Mouse (Mus musculus): ENCODE measurements around the gene Mgp. TPM values are rescaled to one million over a fixed set of nuclear protein-coding genes. Genes with fewer than 3 reads are reported as not detected.

The Mgp gene
- polyA plus RNA-seq, 1 experiment, result not detected

GRCm38 (mm10) chr6:136845706-136846480, 29.7 kb downstream of the Mgp start:
- TF ChIP-seq GATA1 (IDR thresholded peaks at IDR 0.05; ENCODE audit: low read length), result no peak

DNA sequence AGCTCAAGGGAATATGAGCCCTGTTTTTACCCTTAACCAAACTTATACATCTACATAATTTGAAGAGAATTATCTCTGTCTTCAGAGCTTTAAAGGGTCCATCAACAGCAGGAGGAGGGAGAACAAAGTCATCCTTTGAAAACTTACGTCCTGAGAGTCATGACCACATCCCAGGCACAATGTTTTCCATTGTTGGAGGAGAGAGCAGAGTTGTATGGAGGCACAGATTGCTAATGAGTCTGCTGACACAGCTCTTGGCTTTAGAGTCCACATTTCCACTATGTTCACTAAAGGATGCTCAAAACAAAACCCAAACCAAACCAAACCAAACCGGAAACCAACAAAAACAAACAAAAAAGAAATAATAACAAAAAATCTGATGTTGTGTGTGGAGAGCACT, 30.7 kb downstream of the Mgp start:
- no peak for TF ChIP-seq GATA1 (IDR thresholded peaks at IDR 0.05; ENCODE audit: low read length)

GRCm38 (mm10) chr6:136837323-136837722, 38.3 kb downstream of the Mgp start:
- no peak for TF ChIP-seq GATA1 (IDR thresholded peaks at IDR 0.05; ENCODE audit: low read length)

DNA sequence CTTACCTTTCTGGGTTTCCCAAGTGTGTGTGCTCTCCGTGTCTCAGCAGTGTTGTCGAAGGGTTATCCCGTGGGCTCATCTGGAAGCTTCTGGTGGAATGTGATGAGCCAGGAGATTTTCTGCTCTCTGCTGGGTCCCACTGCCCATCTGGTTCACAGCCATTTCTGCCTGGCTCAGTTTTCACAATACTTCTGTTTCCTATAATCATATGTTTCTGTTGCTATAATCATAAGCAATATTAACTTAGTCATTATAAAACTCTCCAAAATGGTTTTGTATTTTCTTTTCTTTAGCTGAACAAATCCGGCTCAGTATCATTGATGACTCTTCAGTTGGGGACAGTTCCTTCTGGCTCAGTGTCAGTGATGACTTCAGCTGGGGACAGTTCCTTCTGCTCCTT, 40.3 kb downstream of the Mgp start, which contains the start of gene Smco3:
Smco3 (minus strand) TSS at position 101 of the 400 bp plus-strand sequence.
- no peak for TF ChIP-seq GATA1 (IDR thresholded peaks at IDR 0.05; ENCODE audit: low read length)

- TF ChIP-seq GATA1 (IDR thresholded peaks at IDR 0.05; ENCODE audit: low read length), result no peak
Observed at GRCm38 (mm10) chr6:136831712-136832111, 43.9 kb downstream of the Mgp start.

GRCm38 (mm10) chr6:136828681-136829080, 46.9 kb downstream of the Mgp start:
- TF ChIP-seq GATA1 (IDR thresholded peaks at IDR 0.05; ENCODE audit: low read length), result no peak

GRCm38 (mm10) chr6:136827881-136828561, 47.6 kb downstream of the Mgp start, which contains the start of gene Wbp11:
Gene Wbp11, minus strand, starts transcription at chr6:136828233.
- TF ChIP-seq GATA1 (IDR thresholded peaks at IDR 0.05; ENCODE audit: low read length), result no peak

GRCm38 (mm10) chr6:136827516-136827880, 48.1 kb downstream of the Mgp start, which contains the start of gene BC049715:
Gene BC049715, plus strand, starts transcription at chr6:136827626.
- no peak for TF ChIP-seq GATA1 (IDR thresholded peaks at IDR 0.05; ENCODE audit: low read length)

DNA sequence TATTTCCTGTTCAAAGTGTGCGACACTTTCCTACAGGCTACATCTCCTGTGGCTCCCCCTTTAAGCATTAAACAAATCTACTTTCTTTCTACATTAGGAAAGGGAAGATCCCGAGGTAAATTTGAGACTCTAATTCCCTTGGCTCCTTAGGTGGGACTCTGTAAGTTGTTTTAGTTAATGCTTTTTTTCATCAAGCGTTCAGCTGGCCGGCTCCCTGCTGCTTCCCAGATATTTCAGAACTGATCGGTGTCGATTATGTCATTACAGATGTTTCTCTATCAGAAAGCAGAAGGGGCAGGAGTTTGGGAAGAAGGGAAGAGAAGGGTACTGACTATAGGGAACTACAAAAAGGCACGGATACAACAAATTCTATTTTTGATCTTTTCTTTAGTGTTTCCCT, 48.5 kb downstream of the Mgp start:
- TF ChIP-seq GATA1 (IDR thresholded peaks at IDR 0.05; ENCODE audit: low read length), result no peak

- TF ChIP-seq GATA1 (IDR thresholded peaks at IDR 0.05; ENCODE audit: low read length), result no peak
Observed at GRCm38 (mm10) chr6:136824987-136825386, 50.6 kb downstream of the Mgp start.

Other genes with a start within 250 kb of the Mgp start
- gene Plbd1, start 213.9 kb downstream of the Mgp start, polyA plus RNA-seq (2012), result not detected in 2 replicates
- gene Gucy2c, start 94.1 kb downstream of the Mgp start, polyA plus RNA-seq (2012), result not detected in 2 replicates
- 1.3 and 1.4 TPM in 2 replicates for gene Hist4h4, start 71.4 kb downstream of the Mgp start, polyA plus RNA-seq (2012)
- 320 and 434 TPM in 2 replicates for gene H2afj, start 67.6 kb downstream of the Mgp start, polyA plus RNA-seq (2012)
- gene BC049715, start 48.2 kb downstream of the Mgp start, polyA plus RNA-seq (2012), result 0.95 and 2.0 TPM in 2 replicates
- 311 and 372 TPM in 2 replicates for gene Wbp11, start 47.6 kb downstream of the Mgp start, polyA plus RNA-seq (2012)
- gene Smco3, start 40.4 kb downstream of the Mgp start, polyA plus RNA-seq (2012), result not detected in 2 replicates
- gene Art4, start 18.1 kb downstream of the Mgp start, polyA plus RNA-seq (2012), result 1.4 and 2.0 TPM in 2 replicates
- gene Erp27, start 46.4 kb upstream of the Mgp start, polyA plus RNA-seq (2012), result not detected in 2 replicates
- gene Pde6h, start 48.0 kb upstream of the Mgp start, polyA plus RNA-seq (2012), result 0.46 and 2.1 TPM in 2 replicates
- 63.9 and 64.1 TPM in 2 replicates for gene Arhgdib, start 66.1 kb upstream of the Mgp start, polyA plus RNA-seq (2012)